Mouse (Mus musculus): ENCODE measurements at regions not wholly inside any gene's neighbourhood (a gene's known extent, or its start where the extent isn't known, plus 50 kb on each side); places are given as distances from the start of the nearest gene placed in this dataset.

GRCm38 (mm10) chr15:67027751-67028150 is 527.0 kb upstream of the Lrrc6 start:
- TF ChIP-seq CTCF (conservative IDR thresholded peaks at IDR 0.05; ENCODE audit: insufficient read depth, insufficient read length, low read depth, low read length): no peak
- TF ChIP-seq POLR2A (IDR thresholded peaks at IDR 0.05; ENCODE audit: low read depth, low read length): no peak

Measured in kidney, adult 2 months (tissue).